Mouse (Mus musculus) layer of hippocampus, adult 9-11 months (tissue): Measurements from ENCODE around the gene Zfp933.
"Not testable (repeated sequence)": the region's sequence is repeated elsewhere in the genome, so short reads cannot be mapped to it uniquely, and the experiment has no call there.

Experiments
- DNase-seq: peaks from one replicate; pipeline ENCODE4 v3.0.0; 2022

The Zfp933 gene

DNA sequence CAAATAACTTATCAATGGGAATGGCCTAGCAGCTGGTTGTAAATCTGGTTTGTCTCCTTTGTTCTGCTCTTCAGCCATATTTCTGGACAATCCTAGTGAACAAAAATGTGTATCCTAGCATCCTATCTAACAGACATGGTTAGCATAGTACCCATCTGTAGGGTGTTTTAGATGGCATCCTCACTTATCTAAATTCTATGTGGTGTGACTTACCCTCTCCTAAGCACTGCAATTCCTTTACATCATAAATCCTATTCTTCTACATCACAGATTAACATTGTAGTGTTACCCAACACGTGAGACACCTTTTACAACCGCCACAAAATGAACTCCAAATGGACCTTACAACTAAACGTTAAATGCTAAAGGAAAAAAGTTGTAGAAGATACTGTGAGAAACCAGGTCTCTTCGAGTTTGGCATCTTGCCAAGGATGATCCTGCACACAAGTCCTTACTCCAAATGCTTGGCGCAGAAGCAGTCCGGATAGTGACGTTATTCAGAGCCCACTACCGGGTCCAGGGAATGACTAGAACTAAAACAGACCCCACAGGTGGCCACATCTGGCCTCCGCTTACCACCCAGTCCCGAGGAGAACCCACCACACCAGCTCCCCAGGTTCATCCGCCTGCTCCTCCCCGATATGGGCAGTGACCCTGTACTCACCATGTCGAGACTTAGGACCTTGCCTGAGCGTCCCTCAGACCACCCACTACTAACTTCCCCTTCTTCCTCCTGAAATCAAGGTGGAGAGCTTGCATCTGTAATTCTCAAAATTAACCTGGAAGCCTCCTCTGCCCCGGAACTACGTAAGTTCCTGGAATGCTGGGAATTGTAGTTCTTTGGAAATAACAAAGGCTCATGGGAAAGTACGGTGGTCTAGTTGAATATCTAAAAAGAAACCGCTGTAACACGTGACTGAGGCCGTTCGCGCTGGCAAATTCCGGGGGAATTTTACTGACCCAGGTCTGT, at the start of gene Zfp933:
Gene Zfp933 (minus strand): TSS at position 753 of the 970 bp plus-strand sequence.
- peak; percentile 88 for DNase-seq

- DNase-seq: peak; percentile 48
Observed at GRCm38 (mm10) chr4:147897348-147897747, 49.2 kb upstream of the Zfp933 start.

- DNase-seq: no peak
Observed at GRCm38 (mm10) chr4:147896411-147896810, 48.2 kb upstream of the Zfp933 start.

- DNase-seq: no peak
Observed at GRCm38 (mm10) chr4:147895815-147896330, 47.7 kb upstream of the Zfp933 start.

DNA sequence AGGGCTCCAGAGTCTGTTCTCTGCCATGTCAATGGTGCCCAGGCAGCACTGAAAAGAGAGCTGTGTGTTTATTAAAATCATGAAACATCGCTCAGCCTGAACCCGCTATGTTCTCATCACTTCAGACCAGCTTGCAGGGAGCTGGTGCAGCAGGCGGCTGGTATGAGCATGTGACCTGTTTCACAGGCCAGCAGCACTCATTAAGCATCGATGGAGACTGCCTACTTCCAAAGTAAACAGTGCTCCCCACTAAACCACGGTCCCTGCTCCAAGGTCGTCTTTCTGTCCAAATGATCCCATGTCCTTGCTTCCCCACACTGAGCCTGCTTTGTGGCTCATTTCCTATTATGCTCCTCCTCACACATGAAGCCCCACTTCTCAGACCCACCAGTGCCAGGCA, 42.2 kb upstream of the Zfp933 start:
- DNase-seq: peak; percentile 66

DNA sequence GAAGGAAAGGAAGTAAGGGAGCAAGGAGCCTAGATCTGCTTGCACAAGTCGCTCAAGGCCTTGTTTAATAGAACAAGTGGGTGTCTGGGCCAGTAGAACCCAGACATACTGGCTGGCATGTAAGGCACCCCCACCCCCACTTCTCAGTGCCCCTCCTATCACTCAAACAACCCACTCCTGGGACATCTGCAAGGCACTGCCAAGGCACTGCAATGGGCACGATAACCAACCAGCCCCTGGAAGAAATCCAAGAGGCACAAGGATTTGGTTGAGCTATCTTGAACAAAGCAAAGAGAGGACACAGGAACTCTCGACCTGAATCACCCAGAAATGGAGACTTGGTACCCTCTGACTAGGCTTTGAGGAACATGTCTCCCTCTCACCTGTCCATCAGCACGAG, 40.1 kb upstream of the Zfp933 start:
- no peak for DNase-seq

DNA sequence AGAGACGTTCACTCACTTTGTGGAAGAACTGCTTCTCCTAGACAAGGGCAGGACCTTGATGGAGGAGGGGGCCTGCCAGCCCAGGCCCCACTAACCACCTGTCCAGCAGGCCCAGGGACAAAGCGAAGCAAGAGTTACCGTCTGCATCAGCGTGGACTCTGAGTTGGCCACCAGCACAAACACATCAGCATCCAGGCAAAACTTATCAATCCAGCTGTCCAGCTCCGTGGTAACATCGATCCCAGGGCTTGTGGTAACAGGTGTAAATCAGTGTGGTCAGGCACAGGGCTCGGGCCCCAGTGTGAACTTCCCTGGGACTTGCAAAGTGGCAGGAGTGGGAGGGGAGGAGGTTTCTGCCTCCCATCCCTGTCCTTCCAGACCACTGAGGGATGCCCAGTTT, 39.1 kb upstream of the Zfp933 start:
- no peak for DNase-seq

DNA sequence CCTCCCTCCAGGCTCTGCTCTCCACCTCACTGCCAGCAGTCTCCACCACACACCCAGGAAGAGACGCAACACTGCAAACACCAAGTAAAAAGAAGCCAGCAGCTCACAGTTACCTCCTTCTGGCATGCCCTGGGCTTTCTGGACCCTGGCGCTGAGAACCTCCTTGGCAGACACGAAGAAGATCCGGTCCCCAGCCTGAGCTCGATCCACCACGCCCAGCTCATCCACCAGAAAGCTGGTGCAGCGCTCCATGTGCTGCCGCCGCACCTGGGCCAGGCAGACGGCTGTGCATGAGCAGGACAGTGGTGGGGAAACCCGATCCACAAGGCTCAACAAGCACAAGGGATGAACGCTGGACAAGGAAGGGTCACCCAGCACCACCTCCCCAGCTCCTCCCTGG, 38.0 kb upstream of the Zfp933 start:
- DNase-seq: no peak

GRCm38 (mm10) chr4:147884138-147884537, 36.0 kb upstream of the Zfp933 start:
- DNase-seq: no peak

- DNase-seq: no peak
Observed at GRCm38 (mm10) chr4:147883041-147883440, 34.9 kb upstream of the Zfp933 start.

GRCm38 (mm10) chr4:147881792-147882191, 33.6 kb upstream of the Zfp933 start:
- no peak for DNase-seq

- no peak for DNase-seq
Observed at GRCm38 (mm10) chr4:147879865-147880264, 31.7 kb upstream of the Zfp933 start.

- DNase-seq: no peak
Observed at GRCm38 (mm10) chr4:147879456-147879855, 31.3 kb upstream of the Zfp933 start.

- DNase-seq: no peak
Observed at GRCm38 (mm10) chr4:147878537-147878936, 30.4 kb upstream of the Zfp933 start.

DNA sequence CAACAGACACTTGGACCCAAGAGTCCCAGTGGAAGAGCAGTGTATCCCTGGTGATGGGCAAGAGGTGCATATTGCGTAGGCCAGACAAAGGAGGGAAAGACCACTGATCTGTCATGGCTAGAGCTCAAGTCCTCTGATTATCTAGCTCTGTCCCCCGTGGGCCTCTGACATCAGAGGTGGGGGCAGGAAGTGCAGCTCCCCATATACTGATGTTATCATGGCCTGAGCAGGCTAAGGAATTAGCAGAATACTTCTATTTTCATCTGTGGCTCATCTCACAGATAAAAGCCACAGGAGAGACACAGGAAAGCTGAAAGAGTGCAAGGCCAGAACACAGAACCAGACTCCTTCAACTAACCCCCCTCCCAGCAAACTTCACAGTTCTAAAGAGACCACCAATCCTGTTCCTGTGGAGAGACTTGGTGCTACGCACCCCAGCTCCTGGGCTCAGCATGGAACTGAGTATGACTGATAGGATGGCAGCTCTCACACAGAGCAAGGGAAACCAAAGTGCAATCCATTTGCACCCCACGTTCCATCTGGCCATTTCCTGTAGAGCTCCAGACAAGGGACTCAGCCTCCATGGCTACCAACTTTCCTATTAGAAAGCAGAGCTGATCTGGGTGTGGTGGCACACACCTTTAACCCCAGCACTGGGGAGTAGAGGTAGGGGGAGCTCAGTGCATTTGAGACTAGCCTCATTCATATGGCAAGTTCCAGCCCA, 27.8 kb upstream of the Zfp933 start:
- peak; percentile 51 for DNase-seq

DNA sequence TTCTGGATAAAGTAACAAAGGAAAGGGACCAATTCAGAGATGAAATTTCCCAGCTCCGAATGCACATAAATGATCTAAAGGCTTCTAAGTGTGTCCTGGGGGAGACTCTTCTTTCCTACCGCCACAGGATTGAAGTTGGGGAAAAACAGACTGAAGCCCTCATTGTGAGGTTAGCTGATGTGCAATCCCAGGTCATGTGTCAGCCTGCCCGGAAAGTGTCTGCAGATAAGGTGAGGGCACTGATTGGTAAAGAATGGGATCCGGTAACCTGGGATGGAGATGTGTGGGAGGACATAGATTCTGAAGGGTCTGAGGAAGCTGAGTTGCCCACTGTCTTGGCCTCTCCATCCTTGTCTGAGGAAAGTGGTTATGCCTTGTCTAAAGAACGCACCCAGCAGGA, 21.1 kb upstream of the Zfp933 start:
- DNase-seq: no peak

DNA sequence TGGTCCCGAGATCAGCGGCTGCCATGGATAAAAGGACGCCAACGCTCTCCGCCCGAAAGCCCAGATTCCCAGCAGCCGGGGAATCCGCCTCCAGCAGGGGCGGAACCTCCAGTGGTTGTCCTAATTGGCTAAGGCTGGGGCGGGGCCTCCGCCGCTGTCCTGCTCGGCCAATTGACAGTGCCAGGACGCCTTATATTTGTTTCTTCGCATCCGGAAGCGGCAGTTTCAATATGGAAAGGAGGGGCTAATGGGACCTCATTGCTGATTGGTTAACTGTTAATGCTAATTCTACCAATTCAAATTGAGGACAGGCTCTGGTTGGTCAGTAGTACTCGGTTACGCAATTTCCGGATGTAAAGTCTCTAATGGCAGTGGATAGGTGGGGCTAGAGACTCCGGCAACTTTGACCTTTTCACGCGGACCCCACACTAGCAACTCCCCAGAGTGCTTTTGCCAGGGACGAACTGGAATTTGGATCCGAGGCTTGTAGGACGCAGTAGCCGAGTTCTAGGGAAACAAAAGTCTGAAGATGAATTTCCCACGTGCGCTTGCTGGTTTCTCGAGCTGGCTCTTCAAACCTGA, 20.4 kb upstream of the Zfp933 start, which contains the start of the genes Miip and Fv1:
Gene Miip (minus strand): TSS at position 367 of the 582 bp plus-strand sequence.
Gene Fv1 (plus strand): TSS at position 530 of the 582 bp plus-strand sequence.
- DNase-seq: peak; percentile 99

DNA sequence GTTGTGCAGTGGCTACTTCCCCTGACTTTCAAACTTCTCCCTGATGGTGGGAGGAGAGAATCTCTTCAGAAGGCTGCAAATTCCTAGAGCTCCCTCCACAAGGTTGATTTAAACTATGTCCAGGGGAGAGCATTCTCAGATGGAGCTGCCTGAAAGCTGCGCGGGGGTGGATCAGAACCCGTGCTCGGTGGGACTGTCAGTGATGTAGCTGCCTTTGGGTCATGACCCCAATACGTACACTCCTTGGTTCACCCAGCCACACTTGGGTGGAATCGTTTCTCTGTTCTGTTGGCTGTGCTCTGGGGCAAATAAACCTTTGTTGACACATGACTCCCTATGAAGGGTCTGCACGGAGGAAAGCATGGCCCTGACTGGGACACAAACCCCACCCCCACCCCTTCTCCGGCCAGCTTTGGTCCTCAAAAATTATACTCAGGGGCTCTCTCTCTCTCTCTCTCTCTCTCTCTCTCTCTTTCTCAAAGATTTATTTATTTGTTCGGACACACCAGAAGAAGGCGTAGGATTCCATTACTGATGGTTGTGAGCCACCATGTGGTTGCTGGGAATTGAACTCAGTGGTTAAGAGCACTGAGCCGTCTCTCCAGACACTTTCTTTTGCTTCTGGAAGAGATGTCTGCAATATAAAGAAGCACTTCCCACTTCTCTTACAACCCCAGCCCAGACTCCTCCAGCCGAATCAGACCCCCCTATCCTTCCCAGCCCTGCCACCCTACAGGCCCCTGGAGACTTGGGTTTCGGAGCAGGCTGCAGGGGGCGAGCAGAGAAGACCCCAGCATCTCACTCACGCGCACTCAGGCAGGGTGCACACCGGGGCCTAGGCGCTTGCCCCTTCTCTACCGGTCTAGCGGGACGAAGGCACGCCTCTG, 19.6 kb upstream of the Zfp933 start:
- no peak for DNase-seq

GRCm38 (mm10) chr4:147866793-147867192, 18.6 kb upstream of the Zfp933 start:
- DNase-seq: not testable (repeated sequence)

- no peak for DNase-seq
Observed at GRCm38 (mm10) chr4:147866056-147866455, 17.9 kb upstream of the Zfp933 start.

DNA sequence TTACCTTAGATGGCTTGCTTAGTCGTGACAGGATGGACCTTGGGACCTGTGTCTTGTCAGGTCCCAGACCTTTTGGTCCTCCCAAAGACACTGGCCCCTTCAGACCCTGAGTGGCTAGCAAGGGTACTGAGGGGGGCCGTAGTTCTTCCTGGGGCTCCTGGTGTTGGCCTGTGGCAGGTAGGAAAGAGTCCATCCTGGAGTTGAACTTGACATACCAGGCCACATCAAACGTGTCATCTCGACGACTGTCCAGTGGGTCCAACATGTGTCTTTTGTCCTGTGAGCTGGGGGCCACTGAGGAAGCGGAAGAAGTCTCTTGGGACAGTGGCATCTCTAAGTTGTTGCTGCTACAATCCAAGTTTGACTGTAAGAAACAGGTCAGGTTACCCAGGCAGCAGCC, 17.5 kb upstream of the Zfp933 start:
- DNase-seq: no peak

DNA sequence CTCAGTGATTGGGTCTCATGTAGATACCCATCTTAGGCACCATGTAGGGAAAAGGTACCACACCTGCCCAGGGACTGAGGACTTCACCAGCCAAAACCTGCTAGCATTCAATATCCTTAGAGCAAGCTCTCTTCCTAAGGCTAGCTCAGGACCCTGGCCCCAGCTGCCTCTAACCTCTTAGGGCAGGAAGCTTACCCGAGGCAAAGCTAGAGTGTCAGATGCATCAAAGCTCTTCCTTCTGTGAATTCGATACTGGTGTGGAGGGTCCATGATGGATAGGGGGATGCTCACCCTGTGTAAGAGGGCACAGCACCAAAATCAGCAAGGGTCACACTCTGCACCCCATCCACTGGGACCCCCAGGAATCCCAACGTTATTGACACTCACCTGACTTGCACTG, 13.9 kb upstream of the Zfp933 start:
- DNase-seq: no peak
